Mouse (Mus musculus): ENCODE data around the gene Icmt. TPM values are rescaled to one million over a fixed set of nuclear protein-coding genes. Genes with fewer than 3 reads are reported as not detected.
A peak's percentile ranks its signal among the peaks of the same experiment; 100 is the strongest.

Gene Icmt
- polyA plus RNA-seq, 1 experiment from 2014 or later: 20.3 TPM

DNA sequence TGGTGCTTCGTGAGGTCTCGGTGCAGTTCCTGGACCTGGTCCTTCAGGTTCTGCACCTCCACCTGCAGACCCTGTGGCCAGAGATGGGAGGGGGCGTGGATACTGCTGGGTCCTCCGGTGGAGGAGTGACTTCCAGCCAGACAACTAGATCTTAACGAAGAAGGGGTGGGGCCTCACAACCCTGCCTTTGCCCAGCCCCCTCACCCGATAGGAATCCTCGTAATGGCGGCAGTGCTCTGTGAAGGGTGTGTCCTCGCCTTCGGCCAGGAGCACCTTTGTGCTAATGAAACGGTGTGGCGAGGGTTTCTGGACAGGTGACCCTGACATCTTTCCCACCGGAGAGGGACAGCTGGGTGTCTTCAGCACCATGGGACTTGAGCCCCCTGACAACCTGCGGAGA is 15.2 kb downstream of the Icmt start:
- H3K4me1 ChIP-seq: peaks cover 31% of the 10 kb centered on the region
- no peak overlapping the region for H3K9ac ChIP-seq
- H3K36me3 ChIP-seq (replicated peaks): 0 out of 2 replicates have a peak, but pooled peaks cover 5% of the 10 kb centered on the region
- H3K4me3 ChIP-seq (replicated peaks): no peak overlapping the region
- no peak overlapping the region for H3K27ac ChIP-seq
- H3K9me3 ChIP-seq: no peaks in the 10 kb centered on the region
- H3K4me2 ChIP-seq: peak overlapping the region; percentile 8; the same call in 1 of the 2 replicates
- H3K27me3 ChIP-seq: peaks cover 83% of the 10 kb centered on the region
- no peak for ATAC-seq (ENCODE audit: low FRiP score)
- under 1% methylated on average over 14 of the region's 14 CpGs for WGBS

DNA sequence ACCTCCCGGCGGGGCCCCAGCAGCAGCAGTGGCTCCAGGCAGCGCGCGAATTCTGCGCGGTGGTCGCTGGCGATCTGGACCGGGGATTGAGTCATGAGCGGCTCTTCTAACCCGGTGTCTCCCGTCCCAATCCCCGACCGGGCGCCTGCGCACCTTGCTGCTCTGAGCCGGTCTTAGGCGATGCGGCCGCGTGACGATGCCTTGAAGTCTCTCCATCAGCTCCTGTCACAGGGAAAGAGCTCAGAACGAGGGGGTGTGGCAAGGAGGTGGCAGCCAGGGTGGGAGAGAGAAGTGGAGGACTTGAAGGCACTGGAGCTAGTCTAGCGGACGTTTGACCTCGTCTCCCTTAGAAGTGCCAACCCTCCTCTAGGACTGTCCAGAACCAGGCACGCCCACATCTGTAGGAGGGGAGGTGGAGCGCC is 16.2 kb downstream of the Icmt start:
- peak overlapping the region; percentile 32 for H3K4me3 ChIP-seq (replicated peaks)
- H3K9ac ChIP-seq: peak overlapping the region; percentile 45
- under 1% methylated on average over 29 of the region's 29 CpGs for WGBS
- 0 out of 2 replicates have a peak, but pooled peaks cover 5% of the 10 kb centered on the region for H3K36me3 ChIP-seq (replicated peaks)
- no peak overlapping the region for H3K27ac ChIP-seq
- no peaks in the 10 kb centered on the region for H3K9me3 ChIP-seq
- peaks cover 94% of the 10 kb centered on the region for H3K27me3 ChIP-seq
- peaks cover 32% of the 10 kb centered on the region for H3K4me1 ChIP-seq
- peak overlapping the region; percentile 54 for H3K4me2 ChIP-seq
- peak; percentile 49; the same call in 1 of the 2 replicates for ATAC-seq (ENCODE audit: low FRiP score)

DNA sequence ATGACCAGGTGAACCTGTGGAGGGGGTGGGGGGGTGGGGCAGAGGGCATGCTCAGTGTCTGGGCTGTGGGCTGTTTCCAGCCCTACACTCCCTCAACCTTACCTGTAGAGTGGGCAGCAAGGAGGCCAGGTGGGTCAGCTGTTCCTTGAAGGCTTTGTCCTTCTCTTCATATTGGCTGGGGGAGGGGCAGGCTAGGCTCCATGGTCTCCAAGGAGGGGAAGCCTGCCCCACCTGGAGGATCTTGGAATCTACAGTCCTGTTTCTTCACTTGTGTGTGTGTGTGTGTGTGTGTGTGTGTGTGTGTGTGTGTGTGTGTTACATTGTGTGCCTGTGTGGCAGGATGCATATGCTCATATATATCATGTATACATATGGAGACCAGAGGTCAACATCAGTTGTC is 16.9 kb downstream of the Icmt start:
- Histone ChIP-seq H3K4me3 (replicated peaks) (peak overlapping the region; percentile 32; the same call in 1 of the 2 replicates), H3K36me3 (replicated peaks) (no peaks in the 10 kb centered on the region), H3K27me3 (peaks cover 99% of the 10 kb centered on the region), H3K9me3 (no peaks in the 10 kb centered on the region), H3K4me2 (peak overlapping the region; percentile 54), H3K4me1 (peaks cover 39% of the 10 kb centered on the region), H3K9ac (0 out of 2 replicates have a peak overlapping the region, but pooled peaks have one; percentile 45), H3K27ac (no peak overlapping the region)
- no peak for ATAC-seq (ENCODE audit: low FRiP score)

DNA sequence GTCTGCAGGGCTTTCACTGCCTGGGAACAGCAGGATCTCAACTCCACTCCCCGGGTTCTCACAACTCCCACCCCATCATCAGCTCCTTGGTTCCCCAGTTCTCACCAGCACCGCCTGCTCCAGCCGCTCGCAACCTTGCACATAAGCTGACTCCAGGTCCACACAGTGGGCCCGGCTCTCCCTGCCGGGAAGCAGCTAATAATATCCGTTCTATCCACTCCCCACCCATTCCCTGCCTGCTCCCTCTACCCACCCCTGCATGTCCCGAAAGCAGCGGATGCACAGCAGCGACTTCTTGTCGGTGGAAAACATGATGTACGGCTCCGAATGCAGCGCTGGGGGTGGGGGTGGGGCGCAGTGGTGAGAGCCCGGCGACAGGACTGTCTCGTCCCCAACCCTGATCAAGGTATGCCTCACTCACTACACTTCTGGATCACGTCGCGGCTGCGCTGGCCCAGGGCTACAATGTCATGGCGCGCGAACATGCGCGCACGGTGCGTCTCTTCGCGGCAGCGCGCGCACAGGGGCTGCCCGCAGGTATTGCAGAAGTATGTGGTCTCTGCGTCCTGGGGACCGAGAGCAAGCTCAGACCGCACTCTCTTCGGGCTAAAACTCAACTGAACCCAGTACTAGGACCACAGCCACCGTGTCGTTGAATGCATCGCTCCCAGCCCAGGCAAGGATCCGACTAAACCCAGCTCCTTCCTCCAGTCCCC is 18.6 kb downstream of the Icmt start:
- 1% methylated on average over 43 of the region's 43 CpGs for WGBS
- no peak overlapping the region for H3K27ac ChIP-seq
- peaks cover 85% of the 10 kb centered on the region for H3K27me3 ChIP-seq
- H3K9me3 ChIP-seq: no peaks in the 10 kb centered on the region
- no peak for ATAC-seq (ENCODE audit: low FRiP score)
- no peak overlapping the region for H3K9ac ChIP-seq
- peak overlapping the region; percentile 45 for H3K4me2 ChIP-seq
- H3K4me3 ChIP-seq (replicated peaks): peak overlapping the region; percentile 28
- no peaks in the 10 kb centered on the region for H3K36me3 ChIP-seq (replicated peaks)
- peaks cover 39% of the 10 kb centered on the region for H3K4me1 ChIP-seq

DNA sequence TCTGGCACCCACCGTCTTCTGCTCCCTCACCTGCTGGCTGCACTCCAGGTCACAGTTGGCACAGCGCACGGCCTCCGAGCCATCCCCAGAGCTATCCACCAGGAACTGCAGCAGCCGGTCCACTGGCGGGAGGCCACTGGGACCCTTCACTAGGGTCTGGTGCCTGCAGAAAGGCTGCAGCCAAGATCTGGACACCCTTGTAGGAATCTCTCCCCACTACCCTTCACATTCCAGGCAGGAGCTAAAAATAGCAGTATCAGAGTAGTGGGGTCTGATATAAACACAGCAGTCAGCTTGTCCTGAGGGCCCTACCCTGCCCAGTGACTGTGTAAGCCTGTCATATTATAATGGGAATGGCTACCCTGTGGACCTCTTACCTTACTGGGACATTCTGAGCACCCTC is 20.6 kb downstream of the Icmt start:
- ATAC-seq (ENCODE audit: low FRiP score): no peak
- H3K9ac ChIP-seq: no peak overlapping the region
- H3K4me1 ChIP-seq: peaks cover 31% of the 10 kb centered on the region

DNA sequence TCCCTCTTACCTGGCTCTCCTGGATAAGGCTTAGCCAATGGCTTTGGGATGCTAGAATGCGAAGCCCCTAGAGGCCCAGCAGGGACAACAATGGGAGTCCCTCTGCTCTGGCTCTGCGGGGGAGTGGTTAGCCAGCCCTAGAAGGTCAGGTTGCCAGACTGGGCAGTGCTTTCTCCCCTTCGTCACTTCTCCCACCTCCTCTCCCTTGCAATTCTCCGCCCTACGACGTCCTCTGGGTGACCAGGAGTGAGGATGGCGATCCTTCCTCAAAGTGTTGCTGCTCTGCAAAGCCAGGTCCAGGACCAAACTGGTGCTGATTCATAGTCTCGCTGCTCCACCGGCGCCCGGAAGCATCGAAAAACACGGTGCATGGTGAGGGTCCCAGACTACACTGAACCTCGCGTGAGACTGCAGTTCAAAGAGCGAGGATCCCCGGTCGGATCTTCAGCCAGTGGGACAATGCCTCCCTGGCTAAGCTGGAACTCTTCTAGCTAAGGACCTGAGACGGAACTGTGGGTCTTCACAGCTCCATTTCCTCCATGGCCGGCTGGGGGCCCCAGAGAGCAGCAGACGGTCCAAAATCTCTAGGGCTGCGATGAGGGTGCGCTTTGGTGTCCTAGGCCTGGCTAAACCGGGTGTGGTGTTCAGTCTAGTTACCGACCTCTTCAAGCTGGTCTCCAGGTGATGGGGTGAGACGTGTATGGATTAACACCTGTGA is 21.6 kb downstream of the Icmt start, which contains the start of gene Rnf207:
Gene Rnf207, minus strand, starts transcription at position 477 of the 718 bp plus-strand sequence.
- Histone ChIP-seq H3K27ac (no peak within 1 kb of the TSS), H3K9me3 (no peaks in the 10 kb centered on the region), H3K36me3 (replicated peaks) (no peaks in the 10 kb centered on the region), H3K4me2 (peak within 1 kb of the TSS; percentile 25), H3K4me1 (peaks cover 21% of the 10 kb centered on the region), H3K4me3 (replicated peaks) (0 out of 2 replicates have a peak within 1 kb of the TSS, but pooled peaks have one; percentile 3), H3K9ac (0 out of 2 replicates have a peak within 1 kb of the TSS, but pooled peaks have one; percentile 8), H3K27me3 (peaks cover 69% of the 10 kb centered on the region)
- ATAC-seq (ENCODE audit: low FRiP score): no peak
- WGBS: 3% methylated on average over 26 of the region's 26 CpGs

More for the DNA sequence above, 20.6 kb downstream of the Icmt start:
- H3K27ac ChIP-seq: no peak overlapping the region
- no peaks in the 10 kb centered on the region for H3K36me3 ChIP-seq (replicated peaks)
- 90% methylated on average over 6 of the region's 6 CpGs for WGBS
- peaks cover 79% of the 10 kb centered on the region for H3K27me3 ChIP-seq
- H3K4me2 ChIP-seq: no peak overlapping the region
- H3K9me3 ChIP-seq: no peaks in the 10 kb centered on the region
- no peak overlapping the region for H3K4me3 ChIP-seq (replicated peaks)

DNA sequence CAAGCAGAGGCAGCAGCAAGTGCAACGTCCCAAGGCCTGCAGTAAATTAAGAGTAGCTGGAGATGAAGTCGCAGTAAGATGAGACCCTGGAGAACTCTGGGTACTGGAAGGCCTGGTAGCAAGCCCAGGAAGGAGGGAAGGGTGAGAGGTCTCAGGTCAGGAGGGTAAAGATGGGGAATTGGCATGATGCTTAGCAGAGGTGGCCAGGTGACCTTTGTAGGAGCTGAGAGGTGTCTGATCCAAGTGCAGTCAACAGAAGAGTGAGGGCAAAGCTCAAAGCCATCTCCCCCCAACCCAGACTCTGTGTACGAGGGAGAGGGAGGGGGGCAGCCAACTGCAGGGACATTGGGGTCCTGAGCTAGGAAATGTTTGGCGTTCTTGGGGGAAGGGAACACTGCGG is 24.4 kb downstream of the Icmt start:
- H3K36me3 ChIP-seq (replicated peaks): no peaks in the 10 kb centered on the region
- H3K9ac ChIP-seq: no peak overlapping the region
- 64% methylated on average over 5 of the region's 5 CpGs for WGBS
- H3K27me3 ChIP-seq: peaks cover 41% of the 10 kb centered on the region
- no peaks in the 10 kb centered on the region for H3K9me3 ChIP-seq
- H3K27ac ChIP-seq: no peak overlapping the region
- ATAC-seq (ENCODE audit: low FRiP score): no peak
- no peak overlapping the region for H3K4me3 ChIP-seq (replicated peaks)
- peaks cover 9% of the 10 kb centered on the region for H3K4me1 ChIP-seq
- H3K4me2 ChIP-seq: no peak overlapping the region

DNA sequence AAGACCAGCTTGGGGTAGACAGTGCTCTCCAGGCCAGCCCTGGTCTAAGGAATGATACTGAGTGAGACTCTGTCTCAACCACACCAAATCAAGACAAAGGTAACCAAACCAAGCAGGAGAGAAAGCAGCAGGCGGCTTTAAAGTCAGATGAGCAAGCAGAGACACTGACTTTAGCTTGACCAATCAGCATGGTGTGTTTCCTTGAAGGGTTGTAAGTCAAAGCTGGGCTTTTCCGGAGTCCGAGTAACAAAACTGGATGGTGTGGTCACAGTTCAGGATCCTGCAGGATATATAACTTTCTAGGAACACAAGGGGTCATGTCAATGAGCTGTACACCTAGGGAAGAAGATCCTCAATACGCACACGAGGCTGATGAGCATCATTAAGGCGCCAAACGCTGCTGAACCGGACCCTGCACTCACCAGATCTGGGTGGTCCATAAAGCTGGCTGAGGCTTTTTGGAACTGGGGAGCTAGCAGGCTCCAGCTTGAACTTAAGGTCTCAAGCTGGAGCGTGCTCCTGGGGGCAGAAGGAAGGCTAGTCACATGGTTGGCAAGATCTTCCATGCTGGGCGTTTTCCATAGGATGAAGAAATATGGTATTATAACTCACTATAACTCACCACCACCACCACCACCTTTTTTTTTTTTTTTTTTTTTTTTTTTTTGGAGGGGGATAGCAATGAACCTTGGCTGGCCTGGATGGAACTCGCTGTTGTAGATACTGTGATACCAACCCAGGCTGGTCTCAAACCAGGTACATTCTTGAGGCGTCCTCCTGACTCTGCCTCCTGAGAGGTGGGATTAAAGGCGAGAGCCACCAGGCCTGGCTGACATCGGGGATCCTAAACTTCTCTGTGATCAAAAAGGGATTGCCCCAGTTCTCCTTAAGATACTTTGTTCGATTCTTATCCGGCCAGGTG is 27.9 kb downstream of the Icmt start:
- ATAC-seq (ENCODE audit: low FRiP score): peak; percentile 47
- no peaks in the 10 kb centered on the region for H3K9me3 ChIP-seq
- 60% methylated on average over 16 of the region's 16 CpGs for WGBS
- peak overlapping the region; percentile 98 for H3K4me3 ChIP-seq (replicated peaks)
- H3K4me2 ChIP-seq: peak overlapping the region; percentile 90
- no peak overlapping the region for H3K27ac ChIP-seq
- peaks cover 19% of the 10 kb centered on the region for H3K4me1 ChIP-seq
- peaks cover 24% of the 10 kb centered on the region for H3K36me3 ChIP-seq (replicated peaks)
- H3K27me3 ChIP-seq: peaks cover 14% of the 10 kb centered on the region; the same call in 1 of the 2 replicates
- H3K9ac ChIP-seq: no peak overlapping the region

DNA sequence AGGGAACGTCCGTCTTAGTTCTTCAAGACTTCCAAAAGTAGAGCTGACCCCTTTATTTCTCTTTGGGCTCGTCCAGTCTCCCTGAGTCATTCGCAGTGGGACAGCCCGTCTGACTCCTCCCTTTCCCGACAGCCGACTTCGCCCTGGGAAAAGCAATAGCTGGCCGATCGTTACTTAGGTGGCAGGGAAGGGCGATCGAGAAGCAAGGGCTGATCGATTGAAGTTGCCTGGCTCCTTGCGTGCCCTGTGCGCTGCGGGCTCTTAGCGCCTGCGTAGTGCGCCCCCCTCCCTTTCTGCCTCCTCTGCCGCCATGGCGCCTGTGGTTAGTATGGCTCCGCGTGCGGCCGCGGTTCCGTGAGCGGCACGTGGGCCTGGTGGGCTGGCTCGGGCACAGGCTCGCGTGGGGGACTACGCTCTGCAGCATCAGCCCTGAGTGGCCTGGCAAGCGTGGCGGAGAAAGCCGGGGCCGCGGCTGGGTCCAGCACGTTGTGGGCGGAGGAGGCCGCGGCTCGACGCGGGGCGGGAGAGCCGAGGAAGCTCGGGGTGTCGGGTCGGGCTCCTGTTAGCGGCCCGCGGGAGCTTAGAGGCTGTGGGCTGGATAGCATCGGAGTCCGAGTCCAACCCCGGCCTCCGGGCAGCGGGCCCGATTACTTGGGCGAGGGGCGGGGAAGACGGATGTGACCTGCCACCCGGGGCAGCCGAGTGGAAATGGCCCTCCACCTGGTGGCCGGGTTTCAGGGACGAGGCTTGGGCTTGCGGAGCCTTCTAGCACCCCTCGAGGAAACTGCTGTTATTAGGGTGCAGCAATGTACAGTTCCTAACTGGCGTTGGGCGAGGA is 28.8 kb downstream of the Icmt start, which contains the start of gene Rpl22:
Gene Rpl22, plus strand, starts transcription at position 169 of the 838 bp plus-strand sequence.
- Histone ChIP-seq H3K27ac (0 out of 2 replicates have a peak within 1 kb of the TSS, but pooled peaks have one; percentile 61), H3K27me3 (peaks cover 14% of the 10 kb centered on the region; the same call in 1 of the 2 replicates), H3K9ac (peak within 1 kb of the TSS; percentile 96), H3K9me3 (no peaks in the 10 kb centered on the region), H3K4me1 (peaks cover 19% of the 10 kb centered on the region), H3K4me3 (replicated peaks) (peak within 1 kb of the TSS; percentile 98), H3K36me3 (replicated peaks) (peaks cover 33% of the 10 kb centered on the region), H3K4me2 (peak within 1 kb of the TSS; percentile 90)
- peak; percentile 97 for ATAC-seq (ENCODE audit: low FRiP score)
- under 1% methylated on average over 69 of the region's 70 CpGs for WGBS

DNA sequence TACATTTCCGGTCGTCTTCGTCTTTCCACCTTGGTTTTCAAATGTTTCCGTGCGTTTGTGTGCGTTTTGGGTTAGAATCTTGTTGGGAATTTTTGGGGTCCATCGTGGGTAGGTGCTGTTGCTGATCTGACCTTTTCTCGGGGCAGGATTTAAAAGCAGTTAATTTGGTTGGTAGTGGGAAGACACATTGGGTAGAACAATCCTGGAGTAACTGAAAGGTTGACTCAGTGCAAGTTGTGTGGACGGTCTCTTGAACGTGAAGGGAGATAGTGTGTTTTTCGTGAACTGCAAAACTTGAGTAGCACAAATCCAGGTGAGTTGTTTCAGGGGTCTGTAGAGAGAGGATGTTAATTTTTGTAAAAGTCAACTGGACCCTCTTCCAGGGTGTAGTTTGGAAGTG is 29.5 kb downstream of the Icmt start:
- peaks cover 19% of the 10 kb centered on the region for H3K4me1 ChIP-seq
- peak overlapping the region; percentile 96 for H3K9ac ChIP-seq
- peaks cover 41% of the 10 kb centered on the region for H3K36me3 ChIP-seq (replicated peaks)
- WGBS: 2% methylated on average over 11 of the region's 11 CpGs
- H3K4me3 ChIP-seq (replicated peaks): peak overlapping the region; percentile 98
- H3K4me2 ChIP-seq: peak overlapping the region; percentile 90
- 0 out of 2 replicates have a peak overlapping the region, but pooled peaks have one; percentile 2 for H3K27ac ChIP-seq
- peaks cover 10% of the 10 kb centered on the region; the same call in 1 of the 2 replicates for H3K27me3 ChIP-seq
- H3K9me3 ChIP-seq: no peaks in the 10 kb centered on the region
- ATAC-seq (ENCODE audit: low FRiP score): no peak

DNA sequence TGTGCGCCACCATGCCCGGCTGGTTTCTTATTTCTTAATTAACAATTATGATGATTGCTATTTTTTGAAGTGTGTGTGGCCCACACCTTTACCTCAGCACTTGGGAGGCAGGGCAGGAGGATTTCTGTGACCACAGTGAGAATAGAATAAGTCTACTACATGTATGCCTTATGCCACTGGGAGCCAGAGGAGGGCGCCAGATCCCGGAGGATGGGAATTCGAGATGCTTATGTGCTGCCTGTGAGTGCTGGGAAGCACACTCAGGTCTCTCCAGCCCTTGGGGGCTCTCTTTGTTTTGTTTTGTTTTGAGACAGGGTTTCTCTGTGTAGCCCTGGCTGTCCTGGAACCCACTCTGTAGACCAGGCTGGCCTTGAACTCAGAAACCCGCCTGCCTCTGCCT is 31.7 kb downstream of the Icmt start:
- no peak overlapping the region for H3K4me3 ChIP-seq (replicated peaks)
- WGBS: 77% methylated on average over 6 of the region's 6 CpGs
- peaks cover 62% of the 10 kb centered on the region for H3K36me3 ChIP-seq (replicated peaks)
- H3K9ac ChIP-seq: no peak overlapping the region
- no peak overlapping the region for H3K27ac ChIP-seq
- H3K9me3 ChIP-seq: no peaks in the 10 kb centered on the region
- H3K4me1 ChIP-seq: peaks cover 19% of the 10 kb centered on the region
- ATAC-seq (ENCODE audit: low FRiP score): no peak
- H3K4me2 ChIP-seq: no peak overlapping the region
- H3K27me3 ChIP-seq: no peaks in the 10 kb centered on the region

Measured in forebrain, embryonic 12.5 days (tissue).